Mouse (Mus musculus) left cerebral cortex, adult 2 months (tissue): ENCODE results near the gene Ltbp4. TPM values are rescaled to one million over a fixed set of nuclear protein-coding genes. Genes with fewer than 3 reads are reported as not detected.

Experiments
- DNase-seq, 2 experiments: peaks; one replicate each; pipeline ENCODE4 v3.0.0; 2021 to 2022; ENCODE audit warnings: low spot score in 2 of 2, mixed read lengths in 1 of 2; ENCODE audit errors: extremely low spot score in 1 of 2
- H3K27ac ChIP-seq: fragments of 200-600 bp; 2 replicates; pipeline ENCODE4 v1.8.1; 2022
- H3K4me3 ChIP-seq: fragments of 200-600 bp; 2 replicates; pipeline ENCODE4 v1.8.1; 2022
- CTCF ChIP-seq: fragments of 200-600 bp; IDR thresholded peaks from 2 replicates; pipeline ENCODE4 v1.8.1; 2022; ENCODE audit warnings: antibody characterized with exemption, mild to moderate bottlenecking, moderate library complexity
- intact Hi-C: fragments of 180-260 bp; cut with DNase I; formaldehyde crosslinking; loops from one replicate; pipeline ENCODE4 v1.15.1; 2025
- total RNA-seq, 2 experiments: library from RNA; stranded (reverse); gene quantifications; 2 replicates each; pipeline ENCODE4 v1.2.3; 2021

The Ltbp4 gene
- total RNA-seq, 2 experiments from 2014 or later: 48.1 to 51.2 TPM

DNA sequence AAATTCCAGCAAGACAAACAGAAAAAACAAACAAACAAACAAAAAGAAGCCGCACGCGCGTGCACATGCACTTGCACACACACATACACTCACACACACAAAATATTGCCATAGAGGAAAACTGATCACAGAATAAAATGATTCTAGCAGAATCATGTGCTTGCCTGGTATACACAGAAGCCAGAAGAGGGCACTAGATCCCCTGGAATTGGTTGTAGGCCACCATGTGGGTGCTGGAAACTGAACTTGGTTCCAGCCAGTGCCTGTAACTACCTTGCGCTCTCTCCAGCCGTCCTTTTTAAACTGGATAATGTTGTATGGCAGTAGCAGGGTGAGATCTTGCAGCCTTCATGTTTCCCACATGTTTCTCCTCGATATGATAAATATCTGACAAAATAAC, 48.8 kb downstream of the Ltbp4 start:
- no peak for DNase-seq
- Histone ChIP-seq H3K4me3 (no peak overlapping the region), H3K27ac (no peak overlapping the region)
- intact Hi-C loops: no loop called here
- TF ChIP-seq CTCF: no peak; the same call in 1 of the 2 replicates

DNA sequence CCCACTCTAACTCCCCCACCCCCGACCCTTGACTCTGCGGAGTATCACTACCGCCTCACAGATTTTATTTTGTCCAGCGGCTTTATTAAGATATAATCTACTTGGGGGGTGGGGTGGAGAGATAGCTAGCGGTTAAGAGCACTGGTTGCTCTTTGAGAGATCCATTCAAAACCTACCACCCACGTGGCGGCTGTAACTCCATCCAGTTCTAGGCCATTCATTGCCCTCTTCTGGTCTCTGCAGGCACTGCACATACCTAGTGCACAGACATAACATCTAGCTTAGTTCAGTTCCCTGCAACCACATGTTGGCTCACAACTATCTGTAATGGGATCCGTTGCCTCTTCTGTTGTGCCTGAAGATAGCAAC, 51.8 kb downstream of the Ltbp4 start:
- intact Hi-C loops: loop anchor here (1.0 kb wide), 1 partner anchor 153 kb away; no protein-coding TSS in a partner anchor

DNA sequence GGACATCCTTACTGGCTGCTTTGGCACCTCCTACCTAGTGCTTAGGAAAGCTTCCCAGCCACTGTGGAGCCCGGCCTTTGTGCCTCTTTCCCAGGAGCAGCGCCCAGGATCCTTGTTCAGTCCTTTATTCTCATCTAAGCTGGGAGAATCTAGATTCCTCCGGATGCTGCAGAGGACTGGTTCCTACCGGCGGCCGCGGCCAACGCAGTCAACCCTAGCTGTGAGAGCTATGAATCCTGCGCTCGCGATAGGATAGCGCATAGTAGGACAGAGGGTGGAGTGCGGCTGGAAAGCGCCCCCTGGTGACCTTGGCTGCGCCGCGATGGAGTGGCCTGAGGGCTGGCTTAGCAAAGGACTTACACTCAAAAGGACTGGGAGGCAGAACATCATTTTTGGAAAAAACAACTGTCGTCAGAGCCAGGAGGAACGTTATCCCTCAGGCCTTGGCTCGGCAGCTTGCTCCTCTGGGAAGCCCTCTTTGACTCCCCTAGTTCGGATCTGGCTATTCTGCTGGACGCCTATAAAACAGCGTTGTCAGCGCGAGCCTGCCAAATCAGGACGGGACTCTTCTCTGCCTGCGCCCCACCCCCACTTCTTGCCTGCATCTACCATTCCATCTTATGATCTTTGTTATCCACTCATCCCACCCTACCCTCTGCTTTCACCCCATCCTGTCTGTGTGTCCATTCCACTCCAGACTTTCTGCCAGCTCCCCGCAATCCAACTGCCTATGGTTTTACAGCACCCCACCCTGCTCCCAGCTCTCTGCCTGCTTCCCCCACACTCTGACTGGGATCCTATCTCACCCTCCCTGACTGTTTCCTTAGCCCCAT, 52.4 kb downstream of the Ltbp4 start:
- peak; percentile 38 for TF ChIP-seq CTCF
- intact Hi-C loops: loop anchor here (1.0 kb wide), 1 partner anchor 153 kb away; no protein-coding TSS in a partner anchor
- 0 out of 2 replicates have a peak overlapping the region, but pooled peaks have one; percentile 9 for H3K4me3 ChIP-seq
- H3K27ac ChIP-seq: no peak overlapping the region
- no peak for DNase-seq

More for the DNA sequence above, 51.8 kb downstream of the Ltbp4 start:
- DNase-seq: peak in 1 of 2 experiments; percentile 54
- peak; percentile 66 for TF ChIP-seq CTCF
- Histone ChIP-seq H3K27ac (no peak overlapping the region), H3K4me3 (no peak overlapping the region)

DNA sequence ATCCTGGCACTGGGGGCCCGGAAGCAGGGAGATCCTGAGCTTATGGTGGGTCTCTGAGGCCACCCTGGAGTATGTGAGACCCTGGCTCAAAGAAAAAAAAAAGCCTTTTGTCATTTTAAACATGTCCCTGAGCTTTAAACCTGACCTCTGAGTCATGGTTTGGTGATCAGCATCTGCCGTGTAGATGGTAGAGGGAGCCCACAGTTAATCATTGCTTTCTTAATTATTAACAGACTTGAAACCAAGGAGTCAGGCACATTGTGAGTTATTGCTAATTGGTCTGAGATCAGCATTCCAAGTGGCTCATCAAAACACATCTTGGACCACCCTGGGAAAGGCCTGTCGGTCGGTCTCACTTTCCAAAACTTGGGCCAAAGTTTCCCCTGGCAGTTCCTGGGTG, 55.3 kb downstream of the Ltbp4 start:
- Histone ChIP-seq H3K4me3 (no peak overlapping the region), H3K27ac (no peak overlapping the region)
- TF ChIP-seq CTCF: no peak
- intact Hi-C loops: no loop called here
- DNase-seq: no peak

GRCm38 (mm10) chr7:27281717-27282116, 55.8 kb downstream of the Ltbp4 start:
- intact Hi-C loops: no loop called here

GRCm38 (mm10) chr7:27277191-27277590, 60.3 kb downstream of the Ltbp4 start:
- peak; percentile 58 for TF ChIP-seq CTCF
- intact Hi-C loops: no loop called here
- no peak overlapping the region for H3K27ac ChIP-seq
- no peak for DNase-seq
- H3K4me3 ChIP-seq: no peak overlapping the region

More at GRCm38 (mm10) chr7:27281717-27282116, 55.8 kb downstream of the Ltbp4 start:
- H3K27ac ChIP-seq: no peak overlapping the region
- DNase-seq: no peak
- no peak for TF ChIP-seq CTCF
- H3K4me3 ChIP-seq: no peak overlapping the region

DNA sequence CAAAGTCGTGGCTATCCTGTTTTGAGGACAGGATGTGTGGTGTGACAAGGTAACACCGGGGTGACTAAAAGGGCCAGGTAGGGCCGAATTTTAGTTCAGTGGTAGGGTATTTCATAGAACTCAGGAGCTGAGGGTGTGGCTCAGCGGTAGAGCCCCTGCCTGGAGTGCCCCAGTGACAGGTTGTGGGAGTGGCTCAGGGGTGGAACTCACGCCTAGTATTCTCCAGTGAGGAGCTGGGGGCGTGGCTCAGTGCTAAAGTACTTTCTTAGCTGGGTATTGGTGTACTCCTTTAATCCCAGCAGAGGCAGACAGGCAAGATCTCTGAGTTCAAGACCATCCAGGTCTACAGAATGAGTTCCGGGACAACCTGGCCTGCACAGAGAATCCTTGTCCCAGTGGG, 61.5 kb downstream of the Ltbp4 start:
- TF ChIP-seq CTCF: no peak
- intact Hi-C loops: no loop called here
- no peak for DNase-seq

DNA sequence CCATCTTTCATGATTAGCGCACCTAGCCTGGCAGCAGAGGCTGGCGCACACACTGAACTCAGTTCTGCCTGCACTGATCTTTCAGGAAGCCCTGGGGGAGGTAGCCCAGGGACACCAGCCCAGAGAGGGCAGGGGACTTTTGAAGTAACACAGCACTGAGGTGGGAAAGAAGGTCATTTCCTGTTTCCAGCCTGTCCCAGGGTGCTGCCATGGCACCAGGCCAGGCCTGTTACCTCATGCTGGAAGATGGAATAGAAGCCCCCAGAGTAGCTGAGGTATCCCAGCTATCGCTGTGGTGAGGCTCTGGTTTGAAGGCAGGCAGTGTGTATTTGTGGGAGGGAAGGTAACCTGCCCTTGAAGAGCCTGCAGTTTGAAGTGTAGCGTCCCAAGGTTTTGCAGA, 62.6 kb downstream of the Ltbp4 start:
- intact Hi-C loops: no loop called here
- no peak for DNase-seq
- TF ChIP-seq CTCF: no peak
- Histone ChIP-seq H3K4me3 (no peak overlapping the region), H3K27ac (no peak overlapping the region)

More for the DNA sequence above, 61.5 kb downstream of the Ltbp4 start:
- Histone ChIP-seq H3K27ac (no peak overlapping the region), H3K4me3 (no peak overlapping the region)

- Histone ChIP-seq H3K27ac (no peak overlapping the region), H3K4me3 (no peak overlapping the region)
- no peak for DNase-seq
- TF ChIP-seq CTCF: peak; percentile 29
- intact Hi-C loops: no loop called here
Measured at GRCm38 (mm10) chr7:27273739-27274351, 63.6 kb downstream of the Ltbp4 start.

DNA sequence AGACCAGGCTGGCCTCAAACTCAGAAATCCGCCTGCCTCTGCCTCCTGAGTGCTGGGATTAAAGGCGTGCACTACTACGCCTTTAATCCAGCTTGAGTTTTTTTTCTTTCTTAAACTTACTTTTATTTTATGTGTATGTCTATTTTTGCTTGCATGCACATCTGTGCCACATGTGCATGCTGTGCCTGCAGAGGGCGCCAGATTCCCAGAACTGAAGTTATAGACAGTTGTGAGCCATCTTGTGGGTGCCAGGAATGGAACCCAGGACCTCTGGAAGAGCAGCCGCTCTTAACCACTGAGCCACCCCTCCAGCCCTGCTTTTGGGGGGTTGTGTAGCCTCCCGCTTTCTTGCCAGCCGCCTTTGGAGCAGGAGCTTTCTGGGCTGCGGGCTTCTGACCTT, 66.1 kb downstream of the Ltbp4 start:
- no peak for DNase-seq
- H3K27ac ChIP-seq: no peak overlapping the region
- intact Hi-C loops: no loop called here
- no peak overlapping the region for H3K4me3 ChIP-seq
- no peak; the same call in 1 of the 2 replicates for TF ChIP-seq CTCF

GRCm38 (mm10) chr7:27266515-27267128, 70.9 kb downstream of the Ltbp4 start:
- Histone ChIP-seq H3K27ac (peak overlapping the region; percentile 70), H3K4me3 (no peak overlapping the region)
- peak; percentile 74 to 89 for DNase-seq
- no peak for TF ChIP-seq CTCF
- intact Hi-C loops: no loop called here

DNA sequence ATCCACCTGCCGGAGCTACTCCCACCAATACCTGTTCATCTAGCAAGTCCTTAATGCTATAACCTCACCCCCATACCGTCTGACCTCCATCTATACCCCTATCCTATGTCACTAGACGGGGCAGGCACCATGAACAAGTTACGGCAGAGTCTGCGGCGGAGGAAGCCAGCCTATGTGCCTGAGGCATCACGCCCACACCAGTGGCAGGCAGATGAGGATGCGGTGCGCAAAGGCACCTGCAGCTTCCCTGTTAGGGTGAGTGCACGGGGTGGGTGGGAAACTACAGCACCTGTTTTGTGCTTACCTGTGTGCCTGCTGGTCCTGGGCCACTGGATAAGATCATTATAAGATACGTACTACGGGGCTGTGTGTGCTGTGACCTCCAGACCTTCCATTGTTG, 72.7 kb downstream of the Ltbp4 start:
- Histone ChIP-seq H3K27ac (no peak overlapping the region; the same call in 1 of the 2 replicates), H3K4me3 (no peak overlapping the region)
- intact Hi-C loops: no loop called here
- DNase-seq: peak in 1 of 2 experiments; percentile 53
- no peak for TF ChIP-seq CTCF
